Mouse (Mus musculus) retina, postnatal 1 day (tissue): ENCODE data around the gene Foxc1.

Experiments used
- DNase-seq: peaks from one replicate; pipeline ENCODE4 v3.0.0-alpha.2; 2012

Foxc1 gene

DNA sequence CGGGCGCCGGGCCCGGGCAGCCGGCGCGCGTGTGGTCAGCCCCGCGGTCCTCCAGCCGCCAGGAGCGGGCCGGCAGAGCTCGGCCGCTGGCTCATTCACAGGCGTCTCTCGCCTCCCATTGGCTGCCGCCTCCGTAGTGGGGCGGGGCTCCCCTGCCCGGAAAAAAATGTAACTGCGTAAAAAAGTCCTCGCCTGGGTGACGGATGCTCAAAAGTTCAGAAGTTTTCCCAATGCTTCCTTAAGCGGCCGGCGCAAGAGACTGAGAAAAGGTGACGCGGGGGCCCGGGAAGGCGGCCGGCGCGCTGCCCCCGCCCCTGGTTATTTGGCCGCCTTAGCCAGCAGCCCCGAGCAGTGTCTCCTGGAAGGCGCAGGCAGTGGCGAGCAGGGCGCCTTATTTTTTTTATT, at the start of gene Foxc1:
Foxc1 (plus strand) TSS at position 206 of the 405 bp plus-strand sequence.
- peak; percentile 87 for DNase-seq

DNA sequence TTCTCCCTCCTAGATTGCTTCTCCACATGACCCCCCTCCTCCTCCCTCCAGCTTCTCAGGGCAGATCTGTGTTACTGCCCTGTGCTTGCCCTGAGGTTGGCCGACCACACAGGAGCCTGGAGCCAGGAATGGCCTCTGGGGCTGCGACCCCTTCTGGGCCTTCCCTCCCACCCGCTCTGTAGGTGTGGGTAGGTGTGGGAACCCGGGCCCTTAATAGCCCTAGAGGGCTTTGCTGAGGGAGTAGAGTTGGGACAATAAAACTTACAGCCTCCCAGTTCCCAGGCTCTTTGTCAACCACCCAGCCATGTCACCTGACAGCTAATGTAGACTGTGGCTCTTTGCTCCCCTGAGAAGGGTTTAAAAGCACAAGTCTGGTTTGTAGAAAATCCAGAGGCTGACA, 46.0 kb upstream of the Foxc1 start:
- no peak for DNase-seq

DNA sequence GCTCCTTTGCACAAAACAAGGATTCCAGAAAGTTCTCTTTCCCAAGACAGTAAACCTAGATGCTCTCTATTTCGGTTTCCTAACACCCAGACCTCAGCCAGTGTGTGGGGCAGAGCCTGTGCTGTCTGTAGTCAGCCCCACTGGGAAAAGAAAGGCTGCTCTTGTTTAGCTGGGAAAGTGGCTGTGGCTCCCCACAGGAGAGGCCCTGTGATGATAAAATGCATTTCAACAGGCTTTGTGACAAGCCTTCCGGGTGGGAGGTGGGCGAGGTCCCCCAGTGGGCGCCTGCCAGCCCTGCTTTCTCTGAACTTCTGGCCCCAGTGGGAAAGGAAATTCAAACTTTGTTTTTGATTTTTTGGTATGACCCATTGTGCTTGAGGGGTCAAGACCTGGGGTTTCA, 45.4 kb upstream of the Foxc1 start:
- DNase-seq: no peak

DNA sequence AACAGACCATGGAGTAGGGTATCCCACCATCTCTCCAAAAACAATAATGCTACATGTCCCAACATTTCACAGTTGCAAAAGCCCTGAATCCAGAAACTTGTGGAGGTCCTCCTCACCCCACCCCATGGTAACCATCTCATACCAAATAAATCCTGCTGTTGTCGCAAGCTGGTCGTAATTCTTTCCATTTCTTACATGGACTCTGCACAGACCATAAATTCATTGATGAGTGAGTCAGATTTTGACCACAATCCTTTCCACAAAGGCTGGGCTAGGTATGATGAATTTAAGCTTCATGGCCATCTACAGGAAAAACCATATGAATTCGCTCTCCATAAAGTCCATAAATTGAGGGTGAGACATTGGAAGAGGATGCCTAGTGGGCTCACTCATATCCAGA, 42.0 kb upstream of the Foxc1 start:
- no peak for DNase-seq

DNA sequence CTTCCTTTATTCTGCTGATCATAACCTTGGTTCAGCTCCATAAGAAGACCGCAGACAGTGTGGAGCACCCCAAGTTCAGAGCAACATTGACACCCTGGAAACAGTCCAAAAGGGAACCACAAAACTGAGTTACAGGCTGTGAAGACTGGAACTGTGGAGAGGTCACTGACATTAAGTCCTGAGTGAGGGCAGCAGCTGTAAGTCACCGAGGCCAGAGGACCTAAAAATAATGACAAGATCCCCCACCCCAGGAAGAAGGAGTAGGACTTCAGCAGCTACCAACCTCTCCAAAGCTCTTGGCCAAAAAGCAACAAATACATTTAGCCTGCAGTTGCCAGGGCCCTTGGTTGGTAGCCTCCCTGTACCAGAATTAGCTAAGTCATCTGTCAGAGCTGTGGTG, 40.9 kb upstream of the Foxc1 start:
- DNase-seq: no peak

DNA sequence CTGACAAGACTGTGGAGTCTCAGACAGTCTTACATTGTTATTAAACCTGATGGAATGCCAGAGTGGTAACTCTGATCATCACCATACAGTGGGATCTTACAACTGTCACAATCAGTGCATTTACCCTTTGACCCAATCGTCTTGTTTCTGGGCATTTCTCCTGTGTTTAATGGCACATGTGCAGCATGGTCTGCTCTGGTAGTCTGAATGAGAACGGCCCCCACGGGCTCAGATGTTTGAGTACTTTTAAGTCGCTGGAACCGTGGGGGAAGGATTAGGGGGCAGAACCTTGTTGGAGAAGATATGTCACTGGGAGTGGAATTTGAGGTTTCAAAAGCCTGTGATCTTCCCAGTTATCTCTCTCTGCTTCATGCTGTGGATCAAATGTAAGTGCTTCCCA, 33.6 kb upstream of the Foxc1 start:
- DNase-seq: no peak

DNA sequence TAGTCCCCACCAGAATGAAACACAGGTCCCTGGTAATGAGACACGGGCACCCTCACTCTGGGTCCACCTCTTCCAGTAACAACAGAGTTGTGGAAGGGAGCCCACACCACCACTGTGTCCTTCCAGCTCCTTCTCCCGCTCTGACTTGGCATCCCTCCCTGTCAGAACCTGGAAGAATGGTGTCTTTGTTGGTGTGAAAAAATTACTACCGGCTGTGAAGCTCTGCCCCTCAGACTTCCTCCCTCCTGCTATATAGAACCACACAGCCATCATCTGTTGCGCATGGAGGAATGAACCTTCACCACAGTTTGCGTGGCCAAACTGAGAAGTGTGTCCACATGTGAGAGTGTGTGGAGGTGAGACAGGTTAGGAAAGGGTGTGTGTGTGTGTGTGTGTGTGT, 30.7 kb upstream of the Foxc1 start:
- no peak for DNase-seq

DNA sequence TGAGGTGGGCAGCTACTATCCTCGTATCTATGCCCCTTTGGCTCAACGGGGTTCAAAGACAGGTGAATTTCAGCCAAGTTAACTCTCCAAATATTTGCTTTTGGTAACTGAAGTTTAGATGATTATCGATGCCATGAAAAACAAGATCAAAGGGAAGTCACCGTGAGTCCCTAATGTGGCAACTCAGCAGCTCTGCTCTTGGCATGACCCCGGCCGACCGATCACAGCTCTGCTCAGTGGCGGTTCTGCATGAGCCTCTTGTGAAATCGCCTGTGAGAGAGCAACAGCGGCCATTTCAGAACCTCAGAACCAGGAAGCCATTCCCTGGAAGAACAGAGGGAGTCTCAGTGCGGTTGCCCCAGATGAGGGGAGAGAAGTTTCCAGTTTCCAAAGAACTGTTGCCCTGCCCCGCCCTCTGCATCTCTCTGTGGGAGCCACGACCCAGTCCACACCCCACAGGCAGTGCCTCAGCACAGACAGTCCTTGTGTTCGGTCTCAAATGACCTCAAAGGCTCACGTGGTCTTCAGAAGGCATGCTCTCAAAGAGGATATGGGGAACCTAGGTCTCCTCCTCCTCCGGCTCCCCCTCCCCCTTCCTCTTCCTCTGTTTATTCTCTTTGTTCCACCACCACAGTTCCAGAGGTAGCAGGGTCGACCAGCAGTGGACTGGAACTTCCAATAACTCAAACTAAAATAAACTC, 27.0 kb upstream of the Foxc1 start:
- DNase-seq: no peak

DNA sequence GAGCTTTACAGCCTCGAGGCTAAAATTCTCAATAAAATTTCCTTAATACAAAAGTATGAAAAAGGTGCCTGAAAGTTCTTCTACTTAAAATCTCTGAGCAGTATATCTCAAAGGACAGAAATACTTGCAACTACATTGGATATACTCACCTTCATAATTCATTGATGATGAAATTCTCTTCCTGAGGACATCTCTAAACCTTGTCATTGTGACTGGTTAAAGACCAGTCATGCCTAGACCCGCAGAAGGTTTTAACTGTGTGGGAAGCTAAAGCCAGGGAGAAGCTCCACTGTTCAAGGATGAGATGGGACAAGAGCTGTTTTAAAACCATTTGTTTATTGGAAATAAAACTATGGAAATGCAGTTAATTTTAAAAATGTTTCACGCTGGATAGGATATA, 26.1 kb upstream of the Foxc1 start:
- no peak for DNase-seq

DNA sequence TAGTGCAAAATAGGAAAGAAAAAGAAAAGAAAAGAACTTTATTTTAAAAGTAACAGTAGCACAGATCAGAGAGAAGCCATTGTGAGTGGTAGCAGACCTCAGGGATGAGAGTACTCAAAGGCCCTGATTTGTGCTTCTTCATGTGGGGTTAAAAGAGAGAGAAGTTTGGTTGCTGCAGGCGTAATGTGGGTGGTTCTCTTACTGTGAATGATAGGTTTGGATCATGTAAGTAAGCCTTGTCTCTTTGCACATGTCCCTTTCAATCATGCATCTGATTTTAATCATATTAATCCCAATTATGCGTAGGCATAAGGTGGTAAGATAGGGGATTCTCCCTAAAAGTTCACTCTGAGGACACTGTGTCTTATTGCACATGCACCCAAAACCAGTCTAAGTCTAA, 24.4 kb upstream of the Foxc1 start:
- DNase-seq: no peak

DNA sequence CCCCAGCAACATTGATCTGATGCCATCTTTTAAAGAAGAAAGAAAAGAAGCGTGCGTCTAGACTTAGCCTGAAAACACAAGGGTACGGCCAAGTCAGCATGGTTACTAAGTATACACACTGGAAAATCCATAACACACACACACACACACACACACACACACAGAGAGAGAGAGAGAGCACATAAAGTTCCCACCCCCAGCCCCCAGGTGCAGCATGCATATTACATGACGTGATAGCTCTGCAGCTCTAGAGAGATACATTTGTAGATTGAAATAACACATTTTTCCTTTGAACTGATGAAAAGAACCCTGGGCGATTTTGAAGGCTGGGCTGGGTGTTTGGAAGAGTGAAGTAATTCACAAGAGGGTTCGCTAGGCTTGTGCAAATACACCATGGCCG, 21.7 kb upstream of the Foxc1 start:
- DNase-seq: no peak

DNA sequence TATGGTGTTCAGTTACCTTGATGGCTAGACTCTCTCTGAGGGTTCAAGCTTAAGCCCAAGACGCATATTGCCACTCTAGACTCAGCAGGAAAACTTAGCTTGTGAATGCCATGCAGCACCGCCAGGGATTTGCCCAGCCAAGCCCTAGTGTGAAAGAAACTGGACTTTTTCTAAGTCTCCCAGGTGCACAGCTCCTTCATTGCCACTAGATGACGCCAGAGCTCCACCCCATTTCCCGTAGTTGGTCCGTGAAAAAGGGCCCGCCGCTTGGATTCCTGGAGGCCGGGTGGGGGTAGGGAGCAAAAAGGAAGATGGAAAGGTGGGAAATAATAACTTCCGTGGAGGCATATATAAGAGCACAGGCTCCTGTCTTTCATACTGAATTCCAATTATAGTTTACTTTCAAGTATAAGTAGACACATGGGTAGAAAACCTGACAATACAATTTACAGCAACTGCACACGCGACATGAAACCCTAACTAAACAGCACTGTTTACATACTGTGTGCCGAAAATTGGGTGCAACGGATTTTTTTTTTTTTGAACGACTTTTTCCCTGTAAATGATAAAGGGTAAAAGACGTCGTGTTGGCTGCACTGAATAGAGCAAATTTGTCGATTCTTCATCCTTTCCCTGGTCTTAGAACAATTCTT, 13.8 kb upstream of the Foxc1 start:
- DNase-seq: peak; percentile 78

DNA sequence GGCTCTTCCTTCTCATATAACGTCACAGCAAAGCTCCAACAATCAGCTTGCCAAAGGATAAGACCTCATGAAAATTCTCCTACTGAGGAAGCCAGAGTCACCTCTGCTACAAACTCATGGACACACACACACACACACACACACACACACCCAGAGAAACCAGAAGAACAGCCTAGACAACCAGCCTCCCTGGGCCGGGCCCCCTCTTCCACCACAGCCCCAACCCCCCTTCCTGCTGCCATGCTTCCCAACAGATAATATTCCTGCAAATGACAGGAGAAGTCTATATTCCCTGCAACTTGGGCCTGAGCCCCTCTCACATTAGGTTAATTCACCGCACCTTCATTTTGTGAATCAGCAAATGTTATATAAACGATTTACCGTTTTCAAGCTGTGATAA, 13.3 kb upstream of the Foxc1 start:
- DNase-seq: no peak

DNA sequence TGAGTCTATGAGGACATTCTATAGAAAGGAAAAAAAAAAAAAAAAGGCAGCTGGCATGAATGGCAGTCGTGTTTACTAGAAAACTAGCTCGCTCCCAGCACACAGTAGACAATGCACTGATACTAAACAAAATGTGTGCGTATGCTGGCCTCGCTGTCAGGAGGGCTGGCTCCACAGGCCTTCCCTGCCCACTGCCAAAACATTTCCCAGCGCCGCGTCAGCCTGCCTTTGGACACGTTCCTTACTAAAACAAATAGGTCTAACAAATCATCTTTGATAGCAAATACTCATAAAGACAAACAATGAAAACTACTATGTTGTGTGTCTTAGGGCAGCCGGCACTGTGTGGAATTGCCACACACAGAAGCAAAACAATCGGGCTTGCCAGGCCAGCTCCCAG, 9.1 kb upstream of the Foxc1 start:
- no peak for DNase-seq

DNA sequence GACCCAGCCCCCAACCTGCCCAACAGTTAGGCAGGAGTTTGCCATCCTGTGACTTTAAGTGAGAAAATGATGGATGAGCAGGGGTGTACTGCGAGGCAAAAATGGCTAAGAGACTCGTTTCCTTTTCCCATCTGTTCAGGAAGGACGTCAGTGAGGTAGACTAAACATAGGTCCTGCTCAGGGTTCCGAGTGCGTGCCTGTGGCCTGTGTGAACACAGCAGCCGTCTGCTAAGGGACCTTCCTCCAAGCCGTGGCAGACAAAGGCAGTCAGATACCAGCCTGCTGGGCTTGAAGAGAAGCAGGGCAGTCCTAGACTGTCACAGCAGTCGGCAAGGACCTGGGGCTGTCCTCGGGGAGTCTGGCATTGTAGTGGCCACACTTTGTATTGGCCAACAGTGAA, 8.4 kb upstream of the Foxc1 start:
- no peak for DNase-seq

DNA sequence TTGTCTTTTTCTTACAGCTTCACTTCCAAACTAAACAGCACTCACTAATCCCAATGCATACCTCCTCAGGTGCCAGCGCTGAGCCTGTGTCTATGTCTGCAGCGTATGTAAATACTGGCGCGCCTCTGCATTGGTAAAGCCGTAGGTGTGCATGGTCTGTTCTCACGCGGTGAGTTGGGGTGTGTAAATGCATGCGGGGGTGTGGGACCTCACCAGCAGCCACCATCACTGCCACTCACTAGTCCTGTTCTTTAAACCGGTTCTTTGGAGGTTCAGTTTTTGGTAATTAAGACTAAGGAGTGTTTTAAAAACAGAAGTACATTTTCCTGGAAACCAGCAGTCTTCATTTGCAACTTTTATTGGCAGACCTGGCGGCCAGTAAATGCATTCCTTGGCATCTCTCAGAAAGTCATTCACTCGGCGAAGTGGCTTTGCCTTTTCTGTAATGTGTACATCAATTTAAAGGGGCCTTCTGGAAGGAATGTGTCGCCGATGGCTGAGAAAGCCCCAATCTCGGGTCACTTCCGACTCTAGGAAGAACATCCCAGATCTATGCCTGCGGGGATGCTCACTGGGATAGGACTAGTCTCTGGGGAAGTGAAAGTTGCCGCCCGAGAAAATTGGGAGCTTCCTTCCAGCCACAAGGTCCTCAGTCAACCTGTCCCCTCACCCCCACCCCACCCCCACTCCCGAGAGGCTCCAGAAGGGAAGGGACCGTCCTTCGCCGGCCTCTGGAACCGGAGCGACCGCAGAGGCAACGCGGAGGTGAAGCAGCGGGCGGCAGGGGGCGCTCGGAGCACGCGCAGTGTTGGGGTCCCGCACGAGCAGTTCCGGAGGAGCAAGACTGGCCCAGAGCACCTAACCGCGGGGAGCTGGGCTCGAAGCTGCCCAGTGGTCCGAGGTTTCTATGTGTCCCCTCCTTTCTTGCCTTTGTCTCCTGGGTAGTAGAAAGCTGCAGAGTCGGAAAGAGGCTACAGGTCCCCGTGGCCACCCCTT, 5.6 kb upstream of the Foxc1 start:
- peak; percentile 86 for DNase-seq

DNA sequence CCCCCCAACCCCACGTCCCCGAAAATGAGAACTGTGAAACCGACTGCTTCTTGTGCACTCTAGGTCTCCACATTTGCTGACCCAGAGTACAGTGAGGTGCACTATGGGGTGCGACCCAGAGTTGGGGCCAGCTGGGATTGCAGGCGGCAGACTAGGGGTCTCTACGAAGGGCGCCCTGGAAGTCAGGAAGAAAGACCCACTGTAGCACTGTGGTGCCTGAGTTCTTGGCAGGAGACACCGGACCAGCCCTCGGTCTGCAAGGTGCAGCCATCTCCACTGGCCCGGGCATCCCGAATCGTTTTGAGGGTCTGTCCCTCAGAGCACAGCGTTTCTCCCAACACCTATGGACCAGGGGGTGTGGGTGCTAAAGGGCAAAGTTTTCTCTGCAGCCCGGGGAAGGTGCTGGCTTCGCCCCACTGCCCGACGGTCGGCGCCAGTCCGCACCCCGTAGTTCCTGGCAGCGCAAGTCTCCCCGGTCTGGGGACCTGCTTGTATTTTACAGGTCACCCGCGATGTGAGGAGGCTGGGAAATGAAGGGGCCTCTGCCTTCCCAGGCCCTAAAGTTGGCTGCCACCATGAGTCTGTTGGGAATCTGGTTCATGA, 4.6 kb upstream of the Foxc1 start:
- DNase-seq: no peak

DNA sequence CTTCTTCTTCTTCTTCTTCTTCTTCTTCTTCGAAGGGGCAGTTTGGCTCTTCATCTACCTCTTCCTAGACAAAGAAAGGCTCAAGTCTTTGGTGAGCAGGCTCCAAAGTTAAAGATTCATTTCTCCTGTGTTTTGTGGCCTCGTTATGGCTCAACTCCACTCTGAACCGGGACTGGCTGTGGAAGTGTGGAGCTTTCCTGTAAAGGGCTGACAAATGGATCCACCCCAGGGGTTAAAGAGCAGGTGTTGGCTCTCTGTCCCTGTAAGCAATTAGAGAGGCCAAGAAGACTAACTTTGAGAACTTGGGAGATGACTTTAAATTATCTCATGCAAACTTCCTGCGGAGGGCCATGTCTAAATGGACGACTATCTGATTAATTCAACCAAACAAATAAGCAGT, 4.0 kb upstream of the Foxc1 start:
- no peak for DNase-seq

DNA sequence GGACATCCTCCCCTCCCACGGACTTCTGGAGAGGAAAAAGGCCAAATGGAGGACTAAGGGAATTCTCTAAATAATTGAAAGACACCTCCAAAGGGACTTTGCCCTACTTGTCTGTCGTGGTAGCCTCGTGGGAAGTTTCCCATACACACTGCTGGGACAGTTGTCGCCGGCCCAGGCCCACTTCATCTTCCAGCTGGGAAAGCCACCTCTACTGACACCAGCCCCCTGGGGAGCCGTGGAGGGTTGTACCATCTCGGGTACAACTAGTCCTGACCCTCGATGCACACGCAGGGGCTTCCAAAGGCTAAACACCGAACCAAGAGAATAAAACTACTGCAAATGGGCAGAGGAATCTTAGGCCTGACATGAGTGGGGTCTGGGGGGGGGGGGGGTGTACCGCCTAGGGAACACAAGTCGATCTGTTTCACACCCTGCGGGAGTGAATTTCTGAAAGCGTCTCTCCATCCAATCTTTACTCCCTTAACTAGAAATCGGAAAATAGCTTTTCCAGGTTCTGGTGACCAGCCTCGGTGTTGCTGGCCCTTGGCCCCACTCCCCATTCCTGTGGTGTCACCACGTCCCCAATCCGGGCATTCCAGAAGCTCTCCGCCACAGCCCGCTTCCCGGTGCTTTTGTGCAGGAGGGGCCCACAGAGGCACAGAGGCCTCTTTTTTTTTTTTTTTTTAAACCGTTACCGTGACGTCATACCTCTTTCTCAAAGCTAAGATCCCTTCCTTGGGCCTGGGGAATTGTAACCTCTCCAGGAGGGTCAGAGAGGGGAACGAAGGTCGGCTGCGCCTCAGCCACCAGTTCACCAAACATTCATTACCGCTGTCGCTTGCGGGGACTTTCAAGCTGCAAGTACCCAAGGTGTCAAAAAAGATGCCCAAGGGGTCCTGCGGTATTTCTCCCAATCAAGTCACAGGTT, 3.0 kb upstream of the Foxc1 start:
- DNase-seq: peak; percentile 49

DNA sequence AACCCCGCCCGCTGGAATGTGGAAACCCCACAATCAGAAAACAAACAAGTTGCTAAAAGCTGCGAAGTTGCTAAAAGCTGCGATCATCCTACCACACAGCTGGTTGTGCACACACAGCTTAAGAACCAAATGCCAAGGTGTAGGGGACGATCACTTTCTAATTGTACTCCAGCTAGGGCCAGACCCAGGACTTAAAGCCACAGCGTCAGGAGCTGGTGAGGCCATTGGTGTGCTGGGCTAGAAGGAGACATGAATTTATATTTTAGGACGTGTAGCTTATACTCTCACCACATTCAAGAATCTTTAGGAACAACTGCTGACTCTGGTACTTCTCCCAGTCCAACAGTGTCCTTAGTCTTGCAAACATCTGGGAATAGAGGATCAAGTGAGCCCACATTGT, 1.9 kb upstream of the Foxc1 start:
- DNase-seq: no peak

DNA sequence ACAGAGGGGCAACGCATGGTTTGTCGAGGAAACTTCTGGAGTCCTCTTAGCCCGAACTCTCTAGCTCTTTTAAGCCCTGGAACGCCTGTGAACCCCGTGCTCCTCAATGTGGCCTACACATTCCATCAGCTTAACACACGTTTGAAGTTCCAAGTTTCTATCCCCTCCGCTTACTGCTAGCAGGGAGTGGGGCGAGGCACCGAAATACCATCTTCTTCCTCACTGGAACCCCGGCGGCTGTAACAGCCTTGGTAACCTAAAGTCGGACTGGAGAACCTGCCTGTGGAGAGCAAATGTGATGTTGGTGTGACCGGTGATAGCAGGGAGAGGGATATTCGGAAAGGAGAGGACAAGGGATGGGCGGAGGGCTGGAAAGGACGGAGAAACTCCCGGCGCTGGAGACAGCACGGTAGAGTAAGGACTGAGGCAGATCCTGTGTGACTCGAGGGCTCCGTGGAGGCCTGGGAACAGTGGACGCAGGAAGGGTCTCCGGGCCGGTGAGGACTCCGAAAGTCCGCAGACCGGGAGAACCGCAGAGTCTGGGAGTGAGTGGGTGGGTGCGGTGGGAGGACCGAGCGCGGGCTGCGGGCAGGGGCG, 504 bp upstream of the Foxc1 start:
- DNase-seq: no peak
